Mouse (Mus musculus) ES-Bruce4 (cell line): ENCODE data around the gene Pih1d1.

Experiments used
- CTCF ChIP-seq: IDR thresholded peaks from one replicate; pipeline ENCODE4 v1.8.1; 2011; ENCODE audit warnings: low read depth, low read length
- EP300 ChIP-seq: IDR thresholded peaks from 2 replicates; pipeline ENCODE4 v1.6.1; 2011; ENCODE audit warnings: low read depth, low read length; ENCODE audit not compliant: insufficient read depth
- POLR2A ChIP-seq: IDR thresholded peaks from one replicate; pipeline ENCODE4 v1.8.1; 2011; ENCODE audit warnings: low read length; ENCODE audit not compliant: insufficient read depth

GRCm38 (mm10) chr7:45148534-45149098 lies 5.5 kb upstream of the Pih1d1 start:
- no peak for TF ChIP-seq CTCF
- no peak for TF ChIP-seq POLR2A
- no peak for TF ChIP-seq EP300
